Mouse (Mus musculus): ENCODE results near the gene Cfap65. TPM values are rescaled to one million over a fixed set of nuclear protein-coding genes. Genes with fewer than 3 reads are reported as not detected.

Gene Cfap65
- total and polyA plus RNA-seq, 2 experiments from 2014 or later = not detected

DNA sequence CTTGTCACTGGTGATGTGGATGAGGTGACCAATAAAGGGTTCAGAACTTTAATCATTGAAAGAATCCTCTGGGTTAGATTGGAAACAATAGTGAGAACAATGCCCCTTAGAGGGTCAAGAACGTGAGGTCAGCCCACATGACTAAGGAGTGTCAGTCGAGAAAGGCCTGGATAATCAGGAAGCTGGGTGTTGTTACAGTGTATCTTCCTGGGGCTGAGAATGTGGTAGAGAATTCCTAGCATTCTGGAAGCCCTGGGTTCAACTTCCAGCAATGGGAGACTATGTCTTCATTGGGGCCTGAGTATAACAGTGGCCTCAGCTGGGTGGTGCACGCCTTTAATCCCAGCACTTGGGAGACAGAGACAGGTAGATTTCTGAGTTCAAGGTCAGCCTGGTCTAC, 58.2 kb downstream of the Cfap65 start:
- TF ChIP-seq EP300 (IDR thresholded peaks at IDR 0.05; ENCODE audit: low read depth) = no peak
- no peak for TF ChIP-seq CTCF (IDR thresholded peaks at IDR 0.05; ENCODE audit: low read depth)
- Histone ChIP-seq H3K4me2 (ENCODE audit: low read depth, low read length) (no peak overlapping the region), H3K27me3 (ENCODE audit: control insufficient read depth, insufficient read depth, low read length) (peaks cover 46% of the 10 kb centered on the region), H3K9me3 (replicated peaks; ENCODE audit: control insufficient read depth, low read length) (no peaks in the 10 kb centered on the region), H3K9ac (replicated peaks; ENCODE audit: low read depth, low read length) (no peak overlapping the region), H3K27ac (ENCODE audit: low read depth) (no peak overlapping the region), H3K4me1 (ENCODE audit: control insufficient read depth, insufficient read depth) (peaks cover 3% of the 10 kb centered on the region; the same call in 1 of the 2 replicates), H3K4me3 (ENCODE audit: low read depth, low read length) (no peak overlapping the region), H3K36me3 (replicated peaks; ENCODE audit: control insufficient read depth, insufficient read depth, low read length) (no peaks in the 10 kb centered on the region)
- ATAC-seq (ENCODE audit: insufficient read depth, low read depth) (no peak), DNase-seq (ENCODE audit: low spot score) (no peak)
- WGBS = 33% methylated on average over 3 of the region's 3 CpGs

DNA sequence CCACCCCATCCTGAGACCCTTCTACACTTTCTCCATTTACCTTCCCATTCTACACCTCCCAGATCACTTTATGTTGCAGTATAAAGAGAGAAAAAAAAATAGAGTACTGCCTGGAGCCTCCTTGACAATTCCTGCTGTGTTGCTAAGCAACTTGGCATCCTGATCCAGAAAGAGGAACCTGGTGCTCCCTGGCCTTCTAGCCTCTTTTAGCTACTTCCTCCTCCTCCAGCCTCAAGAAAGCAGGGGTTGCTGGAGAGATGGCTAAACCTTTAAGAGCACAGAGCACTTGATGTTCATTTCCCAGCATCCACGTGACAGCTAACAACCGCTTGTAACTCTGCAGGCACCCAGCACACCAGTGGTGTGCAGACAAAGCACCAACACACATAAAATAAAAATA, 63.2 kb downstream of the Cfap65 start:
- Histone ChIP-seq H3K4me1 (ENCODE audit: control insufficient read depth, insufficient read depth) (no peaks in the 10 kb centered on the region), H3K9ac (replicated peaks; ENCODE audit: low read depth, low read length) (no peak overlapping the region), H3K27ac (ENCODE audit: low read depth) (no peak overlapping the region), H3K9me3 (replicated peaks; ENCODE audit: control insufficient read depth, low read length) (no peaks in the 10 kb centered on the region), H3K36me3 (replicated peaks; ENCODE audit: control insufficient read depth, insufficient read depth, low read length) (no peaks in the 10 kb centered on the region), H3K4me2 (ENCODE audit: low read depth, low read length) (no peak overlapping the region), H3K27me3 (ENCODE audit: control insufficient read depth, insufficient read depth, low read length) (peaks cover 11% of the 10 kb centered on the region; the same call in 1 of the 2 replicates), H3K4me3 (ENCODE audit: low read depth, low read length) (no peak overlapping the region)
- TF ChIP-seq EP300 (IDR thresholded peaks at IDR 0.05; ENCODE audit: low read depth) = no peak
- no peak for TF ChIP-seq CTCF (IDR thresholded peaks at IDR 0.05; ENCODE audit: low read depth)
- ATAC-seq (ENCODE audit: insufficient read depth, low read depth) = no peak
- no peak for DNase-seq (ENCODE audit: low spot score)
- whole genome bisulfite sequencing = 61% methylated on average over 2 of the region's 2 CpGs

DNA sequence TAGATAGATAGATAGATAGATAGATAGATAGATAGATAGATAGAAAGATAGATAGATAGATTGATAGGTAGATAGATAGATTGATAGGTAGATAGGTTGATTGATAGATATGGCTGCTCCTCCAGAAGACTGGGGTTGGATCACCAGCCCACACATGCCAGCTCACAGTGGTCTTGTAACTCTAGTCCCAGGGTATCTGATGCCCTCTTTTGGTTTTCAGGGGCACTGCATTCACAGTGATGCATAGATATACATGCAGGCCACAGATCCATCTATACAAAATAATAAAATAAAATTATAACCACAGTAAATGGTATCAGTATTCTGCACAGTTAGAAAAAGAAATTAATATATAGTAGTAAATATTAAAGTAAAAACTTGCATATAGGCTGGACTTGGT, 73.6 kb downstream of the Cfap65 start:
- Histone ChIP-seq H3K9ac (replicated peaks; ENCODE audit: low read depth, low read length) (no peak overlapping the region), H3K27me3 (ENCODE audit: control insufficient read depth, insufficient read depth, low read length) (peaks cover 37% of the 10 kb centered on the region), H3K4me3 (ENCODE audit: low read depth, low read length) (no peak overlapping the region), H3K27ac (ENCODE audit: low read depth) (no peak overlapping the region), H3K9me3 (replicated peaks; ENCODE audit: control insufficient read depth, low read length) (no peaks in the 10 kb centered on the region), H3K4me2 (ENCODE audit: low read depth, low read length) (no peak overlapping the region), H3K4me1 (ENCODE audit: control insufficient read depth, insufficient read depth) (no peaks in the 10 kb centered on the region), H3K36me3 (replicated peaks; ENCODE audit: control insufficient read depth, insufficient read depth, low read length) (no peaks in the 10 kb centered on the region)
- DNase-seq (ENCODE audit: low spot score) (no peak), ATAC-seq (ENCODE audit: insufficient read depth, low read depth) (no peak)
- TF ChIP-seq CTCF (IDR thresholded peaks at IDR 0.05; ENCODE audit: low read depth) (no peak), EP300 (IDR thresholded peaks at IDR 0.05; ENCODE audit: low read depth) (no peak)

DNA sequence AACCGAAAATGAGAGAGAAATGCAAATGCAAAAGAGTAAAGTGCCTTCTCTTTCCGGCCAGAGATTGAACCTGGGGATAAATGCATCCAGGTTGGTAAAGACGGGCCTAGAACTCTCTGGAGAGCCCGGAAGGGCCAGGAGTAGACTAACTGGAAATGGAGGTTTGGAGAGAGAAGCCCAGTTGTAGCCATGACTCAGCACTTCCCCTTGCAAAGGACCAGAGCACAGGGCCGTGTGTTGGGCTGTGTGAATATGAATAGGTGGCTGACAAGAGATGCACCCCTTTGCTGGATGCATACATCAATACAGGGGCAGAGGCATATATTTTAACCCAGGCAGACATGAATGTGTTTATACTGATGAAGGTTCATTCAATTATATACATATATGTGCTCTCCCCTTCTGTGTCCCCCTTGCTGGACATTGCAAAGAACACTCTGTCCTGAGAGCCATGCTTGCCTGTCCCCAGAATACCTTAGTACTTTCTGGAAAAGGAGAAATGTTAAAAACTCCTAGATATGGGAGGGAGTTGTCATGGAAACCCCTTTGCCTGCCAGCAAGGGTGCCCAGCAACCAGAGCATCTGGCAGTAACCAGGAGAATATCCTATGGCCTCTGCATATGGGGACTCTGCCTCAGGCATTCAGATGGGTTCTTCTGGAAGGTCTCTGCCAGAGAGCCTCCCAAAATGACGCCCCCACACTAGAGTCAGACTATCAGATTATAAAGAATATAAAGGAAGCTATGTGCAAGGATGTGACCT, 76.0 kb downstream of the Cfap65 start:
- Histone ChIP-seq H3K4me1 (ENCODE audit: control insufficient read depth, insufficient read depth) (peaks cover 5% of the 10 kb centered on the region; the same call in 1 of the 2 replicates), H3K27ac (ENCODE audit: low read depth) (no peak overlapping the region), H3K4me3 (ENCODE audit: low read depth, low read length) (no peak overlapping the region), H3K9me3 (replicated peaks; ENCODE audit: control insufficient read depth, low read length) (no peaks in the 10 kb centered on the region), H3K27me3 (ENCODE audit: control insufficient read depth, insufficient read depth, low read length) (peaks cover 60% of the 10 kb centered on the region), H3K36me3 (replicated peaks; ENCODE audit: control insufficient read depth, insufficient read depth, low read length) (no peaks in the 10 kb centered on the region), H3K4me2 (ENCODE audit: low read depth, low read length) (no peak overlapping the region), H3K9ac (replicated peaks; ENCODE audit: low read depth, low read length) (no peak overlapping the region)
- DNase-seq (ENCODE audit: low spot score) (no peak), ATAC-seq (ENCODE audit: insufficient read depth, low read depth) (no peak)
- 36% methylated on average over 6 of the region's 6 CpGs for WGBS
- no peak for TF ChIP-seq EP300 (IDR thresholded peaks at IDR 0.05; ENCODE audit: low read depth)
- no peak for TF ChIP-seq CTCF (IDR thresholded peaks at IDR 0.05; ENCODE audit: low read depth)

DNA sequence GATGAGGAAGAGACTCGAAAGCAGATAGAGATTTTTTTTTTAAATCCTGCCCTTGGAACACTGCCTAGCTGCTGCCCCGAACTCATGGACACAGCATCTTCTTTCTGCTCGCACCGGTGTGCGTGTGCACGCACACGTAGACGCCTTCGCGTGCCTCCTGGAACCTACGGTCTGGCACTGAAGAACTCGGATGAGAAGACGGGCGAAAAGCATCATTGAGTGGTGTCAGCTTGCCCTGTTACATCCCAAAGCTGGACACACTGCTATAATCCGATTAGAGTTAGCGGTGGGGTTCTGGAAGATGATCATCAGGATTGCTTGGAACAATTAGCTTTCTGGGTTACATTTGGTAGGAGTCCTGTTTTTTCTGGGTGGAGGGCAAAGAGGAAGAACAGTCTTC, 76.6 kb downstream of the Cfap65 start:
- WGBS = 8% methylated on average over 16 of the region's 16 CpGs
- H3K4me3 ChIP-seq (ENCODE audit: low read depth, low read length) = 0 out of 2 replicates have a peak overlapping the region, but pooled peaks have one; percentile 24

More for the DNA sequence above, 76.6 kb downstream of the Cfap65 start:
- Histone ChIP-seq H3K27me3 (ENCODE audit: control insufficient read depth, insufficient read depth, low read length) (peaks cover 66% of the 10 kb centered on the region), H3K27ac (ENCODE audit: low read depth) (no peak overlapping the region), H3K36me3 (replicated peaks; ENCODE audit: control insufficient read depth, insufficient read depth, low read length) (no peaks in the 10 kb centered on the region), H3K9ac (replicated peaks; ENCODE audit: low read depth, low read length) (no peak overlapping the region), H3K9me3 (replicated peaks; ENCODE audit: control insufficient read depth, low read length) (no peaks in the 10 kb centered on the region), H3K4me1 (ENCODE audit: control insufficient read depth, insufficient read depth) (peaks cover 5% of the 10 kb centered on the region; the same call in 1 of the 2 replicates), H3K4me2 (ENCODE audit: low read depth, low read length) (peak overlapping the region; percentile 42; the same call in 1 of the 2 replicates)
- no peak for ATAC-seq (ENCODE audit: insufficient read depth, low read depth)
- DNase-seq (ENCODE audit: low spot score) = no peak
- TF ChIP-seq EP300 (IDR thresholded peaks at IDR 0.05; ENCODE audit: low read depth) = no peak
- TF ChIP-seq CTCF (IDR thresholded peaks at IDR 0.05; ENCODE audit: low read depth) = no peak

Data from heart, postnatal 0 days (tissue).